Mouse (Mus musculus) brown adipose tissue, adult 24 weeks (tissue): ENCODE measurements around the gene Otulinl. TPM values are rescaled to one million over a fixed set of nuclear protein-coding genes. Genes with fewer than 3 reads are reported as not detected.
"Not testable (repeated sequence)": the region's sequence is repeated elsewhere in the genome, so short reads cannot be mapped to it uniquely, and the experiment has no call there.

Source experiments
- H3K27ac ChIP-seq: fragments of 200-500 bp; replicated peaks from 2 replicates; pipeline ENCODE4 v1.5.1; 2012; ENCODE audit warnings: low read depth, mild to moderate bottlenecking, low read length
- H3K4me1 ChIP-seq: fragments of 200-500 bp; 2 replicates; pipeline ENCODE4 v1.6.1; 2012; ENCODE audit warnings: low read length, mixed read lengths; ENCODE audit not compliant: control insufficient read depth, insufficient read depth, insufficient read length
- H3K4me3 ChIP-seq: fragments of 200-500 bp; 2 replicates; pipeline ENCODE4 v1.5.1; 2012; ENCODE audit warnings: low read depth, mild to moderate bottlenecking, low read length, moderate library complexity; ENCODE audit not compliant: insufficient read depth
- polyA plus RNA-seq: library from polyadenylated mRNA; stranded (reverse); fragments of >200 nt; gene quantifications from 2 replicates; pipeline ENCODE4 v1.2.4, GENCODE M21; 2012; ENCODE audit not compliant: missing spikeins, insufficient read depth, insufficient read length

The Otulinl gene
- 2.7 and 3.8 TPM in 2 replicates for polyA plus RNA-seq

GRCm38 (mm10) chr15:27681419-27682187, at the start of gene Otulinl:
Gene Otulinl, minus strand, starts transcription at chr15:27681579.
- H3K27ac ChIP-seq, result peak within 1 kb of the TSS; percentile 57
- H3K4me1 ChIP-seq, result peaks cover 3% of the 10 kb centered on the region; the same call in 1 of the 2 replicates
- H3K4me3 ChIP-seq, result peak within 1 kb of the TSS; percentile 70

DNA sequence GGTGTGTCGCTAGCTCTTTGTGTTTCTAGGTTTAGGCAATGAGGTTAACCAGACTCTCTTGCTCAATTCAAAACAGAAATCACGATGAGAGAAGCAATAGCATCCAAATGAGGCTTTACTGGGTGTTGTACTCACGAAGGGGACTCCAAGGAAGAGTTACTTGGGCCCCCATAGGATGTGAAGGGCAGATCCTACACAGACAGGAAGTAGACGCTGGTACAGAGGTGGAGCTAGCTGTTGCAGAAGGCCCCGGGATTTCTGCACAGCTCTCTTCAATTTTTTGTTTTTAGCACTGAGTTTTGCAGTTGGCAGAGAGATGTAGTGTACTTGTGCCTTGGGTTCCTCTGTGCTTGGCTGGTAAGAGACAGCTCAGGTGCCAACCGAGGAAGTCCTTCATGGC, 44.8 kb upstream of the Otulinl start:
- H3K4me3 ChIP-seq, result no peak overlapping the region
- H3K27ac ChIP-seq, result no peak overlapping the region
- no peaks in the 10 kb centered on the region for H3K4me1 ChIP-seq

DNA sequence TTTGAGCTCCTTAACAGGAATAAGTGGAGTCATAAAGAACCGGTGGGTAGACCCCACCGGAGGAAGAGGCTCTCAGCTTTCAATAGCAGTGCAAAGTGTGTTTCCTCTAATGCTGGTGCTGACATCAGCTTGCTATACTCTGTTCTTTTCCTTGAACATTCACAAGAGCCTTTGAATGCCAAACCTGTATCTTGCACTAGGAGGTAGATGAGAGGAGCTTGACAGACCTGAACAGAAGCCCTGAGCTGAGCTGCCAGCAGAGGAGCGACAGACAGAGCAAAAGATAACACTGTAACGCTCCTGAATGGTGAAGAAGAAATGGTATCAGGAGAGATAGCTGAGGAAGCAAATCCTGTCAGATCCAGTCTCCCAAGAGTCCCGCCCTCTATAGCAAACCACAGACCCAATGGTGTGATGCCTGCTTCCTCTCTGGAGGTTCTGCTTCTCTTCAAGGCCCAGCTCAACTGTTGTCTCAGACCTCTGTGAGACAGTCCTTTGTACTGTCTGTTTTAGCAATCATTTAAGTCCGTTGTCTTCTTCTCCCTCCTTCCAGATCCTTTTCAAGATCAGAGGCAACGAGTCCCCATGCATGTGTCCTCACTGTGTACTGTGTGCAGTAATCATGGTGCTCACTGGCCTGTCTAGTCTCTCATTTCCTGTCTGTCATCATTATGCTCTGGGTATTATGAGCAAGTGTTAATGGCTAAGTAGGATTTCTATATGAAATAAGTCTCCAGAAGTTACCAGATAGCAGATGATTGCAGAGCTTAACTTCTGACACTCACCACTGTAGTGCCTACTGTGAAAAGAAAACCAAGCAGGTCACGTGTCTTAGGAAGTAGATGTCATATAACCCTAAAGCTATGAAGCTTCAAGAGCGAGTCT, 43.7 kb upstream of the Otulinl start:
- Histone ChIP-seq H3K27ac (peak overlapping the region; percentile 57), H3K4me1 (no peaks in the 10 kb centered on the region), H3K4me3 (no peak overlapping the region)

DNA sequence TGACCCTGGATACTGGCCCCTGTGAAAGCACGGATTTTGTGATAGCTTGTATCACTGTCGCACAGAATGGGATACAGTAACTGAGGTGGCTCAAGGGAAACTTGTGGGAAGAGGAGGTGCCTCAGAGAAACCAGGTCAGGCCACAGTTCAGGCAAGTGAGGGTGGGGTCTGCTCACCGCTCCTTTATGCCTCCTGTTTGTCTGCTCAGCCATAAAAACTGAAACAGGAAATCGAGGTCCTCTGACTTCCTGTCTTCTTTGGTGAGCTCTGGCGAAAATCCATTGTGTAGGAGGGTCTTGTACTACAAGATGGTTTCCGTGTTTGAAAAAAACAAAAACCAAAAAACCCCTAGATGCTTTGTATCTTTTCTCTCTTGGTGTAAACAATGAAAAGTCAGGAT, 42.9 kb upstream of the Otulinl start:
- H3K27ac ChIP-seq, result peak overlapping the region; percentile 48
- no peak overlapping the region for H3K4me3 ChIP-seq

DNA sequence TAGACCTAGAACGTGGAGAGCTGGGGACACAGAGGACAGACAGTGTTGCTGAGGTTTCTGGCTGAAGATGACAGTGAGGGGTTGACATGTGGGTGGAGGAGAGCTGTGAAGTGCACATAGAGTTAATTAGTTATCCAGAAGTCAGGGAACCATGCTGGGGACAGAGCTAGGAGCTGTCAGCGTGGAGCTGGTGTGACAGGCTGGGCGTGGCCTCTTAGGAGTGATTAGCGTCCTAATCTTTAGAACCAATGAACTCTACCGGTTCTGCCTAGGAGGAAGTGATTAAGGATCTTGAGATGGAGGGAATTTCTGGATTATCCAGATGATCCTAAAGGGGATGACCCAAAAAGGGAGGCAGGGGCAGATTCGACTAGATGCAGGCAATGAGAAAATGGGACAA, 42.4 kb upstream of the Otulinl start:
- peak overlapping the region; percentile 47; the same call in 1 of the 2 replicates for H3K27ac ChIP-seq
- H3K4me3 ChIP-seq, result no peak overlapping the region
- H3K4me1 ChIP-seq, result no peaks in the 10 kb centered on the region

More for the DNA sequence above, 42.9 kb upstream of the Otulinl start:
- H3K4me1 ChIP-seq, result no peaks in the 10 kb centered on the region

DNA sequence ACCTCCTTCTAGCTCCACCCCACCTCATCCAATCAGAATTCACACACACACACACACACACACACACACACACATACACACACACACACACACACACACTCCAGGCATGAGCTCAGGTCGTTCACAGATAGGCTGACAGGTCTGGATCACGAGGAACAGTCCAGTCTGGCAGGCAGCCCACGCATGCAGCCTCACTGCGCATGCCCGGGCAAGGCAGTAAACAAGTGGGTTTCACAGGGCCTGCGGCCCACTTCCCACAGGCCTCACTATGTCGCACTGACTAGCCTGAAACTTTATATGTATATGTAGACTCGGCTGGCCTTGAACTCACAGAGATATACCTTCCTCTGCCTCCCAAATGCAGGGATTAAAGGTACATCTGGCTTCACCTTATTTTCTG, 38.9 kb upstream of the Otulinl start:
- H3K27ac ChIP-seq, H3K4me1 ChIP-seq, H3K4me3 ChIP-seq: not testable (repeated sequence)

DNA sequence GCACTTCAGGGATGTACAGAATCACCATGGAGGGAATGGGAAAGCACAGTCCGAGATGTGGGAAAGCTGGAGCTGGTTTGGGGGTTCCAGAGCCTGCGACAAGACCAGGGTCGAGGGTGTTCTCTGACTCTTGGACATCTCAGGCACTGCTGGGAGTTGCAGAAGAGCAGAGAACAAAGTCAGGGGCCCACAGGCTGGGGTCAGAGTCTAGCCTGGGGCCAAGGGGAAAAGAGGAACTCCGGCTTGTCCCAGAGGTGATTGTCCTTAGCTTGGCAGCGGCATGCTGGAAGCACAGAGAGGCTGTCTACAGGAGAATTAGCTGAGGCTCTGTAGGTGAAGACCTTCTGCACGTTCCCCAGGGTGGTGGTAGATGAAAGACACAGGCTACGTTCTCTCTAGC, 37.3 kb upstream of the Otulinl start:
- Histone ChIP-seq H3K4me3 (no peak overlapping the region), H3K4me1 (no peaks in the 10 kb centered on the region), H3K27ac (no peak overlapping the region)

GRCm38 (mm10) chr15:27715331-27715730, 34.0 kb upstream of the Otulinl start:
- H3K4me3 ChIP-seq, result no peak overlapping the region
- no peaks in the 10 kb centered on the region for H3K4me1 ChIP-seq
- no peak overlapping the region for H3K27ac ChIP-seq

GRCm38 (mm10) chr15:27710698-27711097, 29.3 kb upstream of the Otulinl start:
- no peaks in the 10 kb centered on the region for H3K4me1 ChIP-seq
- no peak overlapping the region for H3K27ac ChIP-seq
- no peak overlapping the region for H3K4me3 ChIP-seq

- H3K27ac ChIP-seq, result peak overlapping the region; percentile 15; the same call in 1 of the 2 replicates
- no peaks in the 10 kb centered on the region for H3K4me1 ChIP-seq
- no peak overlapping the region for H3K4me3 ChIP-seq
Observed at GRCm38 (mm10) chr15:27708968-27709612, 27.7 kb upstream of the Otulinl start.

- H3K27ac ChIP-seq, result no peak overlapping the region
- H3K4me1 ChIP-seq, result no peaks in the 10 kb centered on the region
- no peak overlapping the region for H3K4me3 ChIP-seq
Observed at GRCm38 (mm10) chr15:27708499-27708898, 27.1 kb upstream of the Otulinl start.

DNA sequence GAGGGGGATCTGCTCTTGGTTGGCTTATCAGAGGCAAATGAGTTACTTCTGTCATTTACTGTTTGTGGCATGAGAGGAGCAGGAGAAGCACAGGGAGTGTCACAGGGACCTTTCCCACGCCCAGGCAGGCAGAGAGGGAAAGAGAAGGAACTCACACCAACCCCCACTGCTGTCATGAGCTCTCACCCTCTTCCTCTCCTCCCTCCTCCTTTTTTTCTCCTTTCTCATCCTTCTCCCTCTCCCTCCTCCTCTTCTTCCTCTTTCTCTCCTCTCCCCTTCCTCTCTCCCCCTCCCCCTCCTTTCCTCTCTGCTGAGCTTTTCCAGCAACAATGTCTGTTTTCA, 21.6 kb upstream of the Otulinl start:
- H3K27ac ChIP-seq, result peak overlapping the region; percentile 74
- H3K4me3 ChIP-seq, result no peak overlapping the region
- H3K4me1 ChIP-seq, result 0 out of 2 replicates have a peak, but pooled peaks cover 6% of the 10 kb centered on the region

DNA sequence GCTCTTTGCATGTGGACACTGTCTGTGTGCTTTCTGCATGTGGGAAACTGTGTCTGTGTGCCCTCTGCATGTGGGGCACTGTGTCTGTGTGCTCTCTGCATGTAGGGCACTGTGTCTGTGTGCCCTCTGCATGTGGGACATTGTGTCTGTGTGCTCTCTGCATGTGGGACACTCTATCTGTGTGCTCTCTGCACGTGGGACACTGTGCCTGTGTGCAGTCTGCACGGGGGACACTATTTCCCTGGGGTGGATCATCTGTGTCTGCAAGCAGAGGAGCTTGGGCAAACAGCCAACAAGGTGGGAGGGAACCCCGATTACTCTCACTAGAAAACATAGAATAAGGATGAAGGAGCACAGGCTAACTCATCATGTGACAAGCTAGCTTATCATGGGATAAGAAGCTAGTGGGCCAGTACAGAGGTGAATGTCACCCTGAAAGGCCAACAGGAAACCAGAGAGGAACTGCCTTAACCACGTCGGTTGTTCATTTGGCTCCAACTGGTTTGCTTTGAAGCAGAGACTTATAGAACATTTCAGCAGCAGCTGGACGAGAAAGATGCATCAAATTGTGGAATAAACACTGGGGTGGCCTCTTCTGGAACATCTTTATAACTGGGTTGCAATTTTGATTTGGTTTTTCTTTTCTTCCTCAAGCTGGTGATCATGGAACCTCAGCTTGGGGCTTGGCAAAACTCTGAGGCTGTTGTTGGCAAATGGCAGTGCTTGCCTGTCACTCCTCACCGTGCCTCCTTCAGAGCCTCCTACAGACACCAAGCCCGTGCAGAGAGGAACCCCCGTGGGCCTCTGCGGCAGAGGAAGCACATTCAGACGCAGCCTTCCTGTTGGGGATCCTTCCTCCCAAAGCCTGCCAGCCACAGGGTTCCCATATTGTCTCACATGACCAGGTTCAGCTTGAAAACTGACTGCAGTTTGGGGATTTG, 20.9 kb upstream of the Otulinl start:
- 0 out of 2 replicates have a peak, but pooled peaks cover 6% of the 10 kb centered on the region for H3K4me1 ChIP-seq
- no peak overlapping the region for H3K4me3 ChIP-seq
- H3K27ac ChIP-seq, result peak overlapping the region; percentile 74

DNA sequence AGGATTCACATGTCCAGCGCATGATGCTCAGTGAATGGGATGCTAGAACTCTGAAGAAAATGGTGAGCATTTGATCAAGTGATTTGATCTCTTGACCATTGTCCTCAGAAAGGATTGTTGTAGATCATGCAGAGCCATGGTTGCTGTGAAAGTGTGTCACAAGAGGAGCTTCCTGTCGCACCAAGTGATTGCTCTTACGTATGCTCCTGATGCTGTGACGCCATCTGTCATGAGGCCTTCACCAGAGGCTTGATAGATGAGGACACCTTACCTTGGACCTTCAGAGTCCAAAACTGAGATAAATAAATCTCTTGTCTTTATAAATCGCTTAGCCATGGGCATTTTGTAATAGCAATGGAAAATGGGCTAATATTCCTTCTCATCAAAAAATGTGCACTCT, 16.3 kb upstream of the Otulinl start:
- H3K4me3 ChIP-seq, result no peak overlapping the region
- H3K4me1 ChIP-seq, result 0 out of 2 replicates have a peak, but pooled peaks cover 5% of the 10 kb centered on the region
- H3K27ac ChIP-seq, result no peak overlapping the region
